Mouse (Mus musculus) heart, postnatal 0 days (tissue): ENCODE measurements around the gene Zc3hav1. TPM values are rescaled to one million over a fixed set of nuclear protein-coding genes. Genes with fewer than 3 reads are reported as not detected.

Experiments
- ATAC-seq: fragments of 200-750 bp; cut with Nextera tagmentation; 2 replicates; pipeline ENCODE4 v1.8.0; 2017; ENCODE audit warnings: low read depth, moderate number of reproducible peaks, moderate library complexity; ENCODE audit not compliant: insufficient read depth
- DNase-seq: peaks from one replicate; pipeline ENCODE4 v3.0.0-alpha.2; 2016; ENCODE audit warnings: low spot score
- H3K27ac ChIP-seq: fragments of 300-500 bp; sonication (generic); 2 replicates; pipeline ENCODE4 v1.5.1; 2014; ENCODE audit warnings: low read depth, mild to moderate bottlenecking
- H3K27me3 ChIP-seq: fragments of 300-500 bp; sonication (generic); 2 replicates; pipeline ENCODE4 v1.6.1; 2014; ENCODE audit warnings: low read length, mixed read lengths; ENCODE audit not compliant: control insufficient read depth, insufficient read depth
- H3K36me3 ChIP-seq: fragments of 300-500 bp; sonication (generic); replicated peaks from 2 replicates; pipeline ENCODE4 v1.6.1; 2014; ENCODE audit warnings: low read length, mixed read lengths; ENCODE audit not compliant: control insufficient read depth, insufficient read depth
- H3K4me1 ChIP-seq: fragments of 300-500 bp; sonication (generic); 2 replicates; pipeline ENCODE4 v1.6.1; 2014; ENCODE audit warnings: antibody characterized with exemption; ENCODE audit not compliant: control insufficient read depth, insufficient read depth
- H3K4me2 ChIP-seq: fragments of 300-500 bp; sonication (generic); 2 replicates; pipeline ENCODE4 v1.6.1; 2014; ENCODE audit warnings: low read depth, mild to moderate bottlenecking, low read length, moderate library complexity
- H3K4me3 ChIP-seq: fragments of 300-500 bp; sonication (generic); 2 replicates; pipeline ENCODE4 v1.5.1; 2014; ENCODE audit warnings: low read depth, low read length
- H3K9ac ChIP-seq: fragments of 300-500 bp; sonication (generic); replicated peaks from 2 replicates; pipeline ENCODE4 v1.6.1; 2014; ENCODE audit warnings: low read depth, low read length, mixed read lengths
- H3K9me3 ChIP-seq: fragments of 300-500 bp; sonication (generic); replicated peaks from 2 replicates; pipeline ENCODE4 v1.6.1; 2016; ENCODE audit warnings: low read length; ENCODE audit not compliant: control insufficient read depth
- CTCF ChIP-seq: IDR thresholded peaks from 2 replicates; pipeline ENCODE4 v1.5.1; 2016; ENCODE audit warnings: antibody characterized with exemption, control low read depth, low read depth
- EP300 ChIP-seq: IDR thresholded peaks from 2 replicates; pipeline ENCODE4 v1.6.1; 2016; ENCODE audit warnings: antibody characterized with exemption, low read depth
- WGBS: fragments of 180-500 bp; shearing (Covaris S2); extraction: QIAGEN DNeasy Blood & Tissue Kit; methylation state at CpG from one replicate; pipeline ENCODE4 v1.1.7; 2014; 5-methylcytosine and 5-hydroxymethylcytosine counted together
- polyA plus RNA-seq: library from polyadenylated mRNA; unstranded; fragments of >200 nt; fragmentation: Nextera tagmentation; extraction: Ambion mirVana; gene quantifications from 2 replicates; pipeline ENCODE4 v1.2.1, GENCODE M21; 2015
- total RNA-seq: library from RNA; depleted of rRNA; stranded (reverse); fragments of >200 nt; gene quantifications from 2 replicates; pipeline ENCODE4 v1.2.3, GENCODE M21; 2014; ENCODE audit warnings: low replicate concordance

Zc3hav1 gene
- total and polyA plus RNA-seq, 2 experiments from 2014 or later = 9.1 to 19.2 TPM

GRCm38 (mm10) chr6:38341751-38342665 lies 12.4 kb downstream of the Zc3hav1 start:
- H3K27me3 ChIP-seq = no peaks in the 10 kb centered on the region
- peak overlapping the region; percentile 32; the same call in 1 of the 2 replicates for H3K4me2 ChIP-seq
- DNase-seq (no peak), ATAC-seq (no peak)
- H3K4me3 ChIP-seq = peak overlapping the region; percentile 7; the same call in 1 of the 2 replicates
- peaks cover 25% of the 10 kb centered on the region for H3K36me3 ChIP-seq
- H3K27ac ChIP-seq = no peak overlapping the region
- TF ChIP-seq CTCF (no peak), EP300 (no peak)
- no peaks in the 10 kb centered on the region for H3K9me3 ChIP-seq
- H3K9ac ChIP-seq = no peak overlapping the region
- WGBS = 19% methylated on average over 11 of the region's 11 CpGs
- peaks cover 21% of the 10 kb centered on the region for H3K4me1 ChIP-seq

DNA sequence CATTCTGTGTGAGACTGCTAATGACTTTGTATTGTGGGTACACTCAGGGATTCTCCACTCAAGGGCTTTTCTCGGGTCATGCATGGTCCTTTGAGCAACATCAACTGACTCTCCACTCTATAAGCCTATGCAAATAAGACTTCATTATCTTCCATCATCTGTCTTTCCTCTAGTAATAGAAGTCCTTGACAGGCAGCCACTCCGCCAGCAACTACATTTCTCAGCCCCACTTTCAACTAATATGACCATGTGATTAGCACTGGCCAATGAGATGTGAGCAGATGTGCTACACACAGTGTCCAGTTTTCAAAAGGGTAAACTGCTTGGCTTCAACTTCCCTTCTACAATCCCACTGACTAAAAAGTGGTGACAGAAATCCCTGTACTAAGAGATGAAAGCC lies 15.3 kb downstream of the Zc3hav1 start:
- H3K27me3 ChIP-seq = no peaks in the 10 kb centered on the region
- 67% methylated on average over 2 of the region's 2 CpGs for WGBS
- ATAC-seq = no peak

GRCm38 (mm10) chr6:38337951-38338350 lies 16.5 kb downstream of the Zc3hav1 start:
- no peak overlapping the region for H3K4me3 ChIP-seq
- no peak overlapping the region for H3K27ac ChIP-seq
- no peak overlapping the region for H3K9ac ChIP-seq
- WGBS = 70% methylated on average over 6 of the region's 6 CpGs
- ATAC-seq (no peak), DNase-seq (no peak)
- peaks cover 55% of the 10 kb centered on the region for H3K36me3 ChIP-seq
- no peak overlapping the region for H3K4me2 ChIP-seq
- no peaks in the 10 kb centered on the region for H3K9me3 ChIP-seq
- H3K27me3 ChIP-seq = no peaks in the 10 kb centered on the region
- TF ChIP-seq EP300 (no peak), CTCF (no peak)
- H3K4me1 ChIP-seq = peaks cover 14% of the 10 kb centered on the region

More for the DNA sequence above, 15.3 kb downstream of the Zc3hav1 start:
- DNase-seq = no peak
- H3K4me1 ChIP-seq = peaks cover 21% of the 10 kb centered on the region
- H3K9me3 ChIP-seq = no peaks in the 10 kb centered on the region
- no peak overlapping the region for H3K4me3 ChIP-seq
- TF ChIP-seq CTCF = no peak
- H3K36me3 ChIP-seq = peaks cover 49% of the 10 kb centered on the region
- H3K4me2 ChIP-seq = no peak overlapping the region
- no peak overlapping the region for H3K27ac ChIP-seq
- H3K9ac ChIP-seq = no peak overlapping the region

GRCm38 (mm10) chr6:38337166-38337705 lies 17.2 kb downstream of the Zc3hav1 start:
- H3K4me1 ChIP-seq = peaks cover 8% of the 10 kb centered on the region
- H3K27ac ChIP-seq = no peak overlapping the region
- H3K4me3 ChIP-seq = no peak overlapping the region
- WGBS = 85% methylated on average over 4 of the region's 4 CpGs
- TF ChIP-seq EP300 = no peak
- no peaks in the 10 kb centered on the region for H3K9me3 ChIP-seq
- DNase-seq = no peak
- no peaks in the 10 kb centered on the region for H3K27me3 ChIP-seq
- H3K4me2 ChIP-seq = no peak overlapping the region
- H3K36me3 ChIP-seq = peaks cover 62% of the 10 kb centered on the region
- no peak overlapping the region for H3K9ac ChIP-seq
- no peak for ATAC-seq

GRCm38 (mm10) chr6:38335264-38335663 lies 19.1 kb downstream of the Zc3hav1 start:
- peaks cover 78% of the 10 kb centered on the region for H3K36me3 ChIP-seq
- no peaks in the 10 kb centered on the region for H3K4me1 ChIP-seq
- H3K4me3 ChIP-seq = no peak overlapping the region
- H3K4me2 ChIP-seq = no peak overlapping the region
- H3K9me3 ChIP-seq = no peaks in the 10 kb centered on the region
- ATAC-seq (no peak), DNase-seq (no peak)
- H3K9ac ChIP-seq = no peak overlapping the region
- WGBS = 85% methylated on average over 6 of the region's 6 CpGs
- TF ChIP-seq EP300 (no peak), CTCF (no peak)
- H3K27ac ChIP-seq = no peak overlapping the region
- no peaks in the 10 kb centered on the region for H3K27me3 ChIP-seq
